Mouse (Mus musculus) heart, postnatal 0 days (tissue): Measurements from ENCODE around the gene Brat1. TPM values are rescaled to one million over a fixed set of nuclear protein-coding genes. Genes with fewer than 3 reads are reported as not detected.

ENCODE experiments used
- ATAC-seq: fragments of 200-750 bp; cut with Nextera tagmentation; 2 replicates; pipeline ENCODE4 v1.8.0; 2017; ENCODE audit warnings: low read depth, moderate number of reproducible peaks, moderate library complexity; ENCODE audit not compliant: insufficient read depth
- DNase-seq: peaks from one replicate; pipeline ENCODE4 v3.0.0-alpha.2; 2016; ENCODE audit warnings: low spot score
- H3K27ac ChIP-seq: fragments of 300-500 bp; sonication (generic); 2 replicates; pipeline ENCODE4 v1.5.1; 2014; ENCODE audit warnings: low read depth, mild to moderate bottlenecking
- H3K27me3 ChIP-seq: fragments of 300-500 bp; sonication (generic); 2 replicates; pipeline ENCODE4 v1.6.1; 2014; ENCODE audit warnings: low read length, mixed read lengths; ENCODE audit not compliant: control insufficient read depth, insufficient read depth
- H3K36me3 ChIP-seq: fragments of 300-500 bp; sonication (generic); replicated peaks from 2 replicates; pipeline ENCODE4 v1.6.1; 2014; ENCODE audit warnings: low read length, mixed read lengths; ENCODE audit not compliant: control insufficient read depth, insufficient read depth
- H3K4me1 ChIP-seq: fragments of 300-500 bp; sonication (generic); 2 replicates; pipeline ENCODE4 v1.6.1; 2014; ENCODE audit warnings: antibody characterized with exemption; ENCODE audit not compliant: control insufficient read depth, insufficient read depth
- H3K4me2 ChIP-seq: fragments of 300-500 bp; sonication (generic); 2 replicates; pipeline ENCODE4 v1.6.1; 2014; ENCODE audit warnings: low read depth, mild to moderate bottlenecking, low read length, moderate library complexity
- H3K4me3 ChIP-seq: fragments of 300-500 bp; sonication (generic); 2 replicates; pipeline ENCODE4 v1.5.1; 2014; ENCODE audit warnings: low read depth, low read length
- H3K9ac ChIP-seq: fragments of 300-500 bp; sonication (generic); replicated peaks from 2 replicates; pipeline ENCODE4 v1.6.1; 2014; ENCODE audit warnings: low read depth, low read length, mixed read lengths
- H3K9me3 ChIP-seq: fragments of 300-500 bp; sonication (generic); replicated peaks from 2 replicates; pipeline ENCODE4 v1.6.1; 2016; ENCODE audit warnings: low read length; ENCODE audit not compliant: control insufficient read depth
- CTCF ChIP-seq: IDR thresholded peaks from 2 replicates; pipeline ENCODE4 v1.5.1; 2016; ENCODE audit warnings: antibody characterized with exemption, control low read depth, low read depth
- EP300 ChIP-seq: IDR thresholded peaks from 2 replicates; pipeline ENCODE4 v1.6.1; 2016; ENCODE audit warnings: antibody characterized with exemption, low read depth
- WGBS: fragments of 180-500 bp; shearing (Covaris S2); extraction: QIAGEN DNeasy Blood & Tissue Kit; methylation state at CpG from one replicate; pipeline ENCODE4 v1.1.7; 2014; 5-methylcytosine and 5-hydroxymethylcytosine counted together
- polyA plus RNA-seq: library from polyadenylated mRNA; unstranded; fragments of >200 nt; fragmentation: Nextera tagmentation; extraction: Ambion mirVana; gene quantifications from 2 replicates; pipeline ENCODE4 v1.2.1, GENCODE M21; 2015
- total RNA-seq: library from RNA; depleted of rRNA; stranded (reverse); fragments of >200 nt; gene quantifications from 2 replicates; pipeline ENCODE4 v1.2.3, GENCODE M21; 2014; ENCODE audit warnings: low replicate concordance

Gene Brat1
- total and polyA plus RNA-seq, 2 experiments from 2014 or later: 9.5 to 25.0 TPM

DNA sequence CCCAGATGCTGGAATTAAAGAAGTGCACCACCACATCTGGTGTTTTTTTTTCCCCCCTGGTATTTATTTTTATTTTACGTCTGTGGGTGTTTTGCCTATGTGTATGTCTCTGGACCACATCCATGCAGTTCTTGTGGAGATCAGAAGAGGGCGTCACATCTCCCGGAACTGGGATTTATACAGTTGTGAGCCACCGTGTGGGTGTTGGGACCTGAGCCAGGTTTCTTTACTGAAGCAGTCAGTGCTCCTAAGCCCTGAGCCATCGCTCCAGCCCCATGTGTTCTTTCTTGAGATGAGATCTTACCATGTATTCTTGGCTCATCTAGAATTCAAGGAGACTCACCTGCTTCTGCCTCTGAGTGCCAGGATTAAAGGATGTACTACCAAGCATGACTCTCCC is 6.2 kb downstream of the Brat1 start:
- H3K4me1 ChIP-seq: 0 out of 2 replicates have a peak, but pooled peaks cover 2% of the 10 kb centered on the region
- H3K9ac ChIP-seq: no peak overlapping the region; the same call in 1 of the 2 replicates
- no peaks in the 10 kb centered on the region for H3K27me3 ChIP-seq
- WGBS: 78% methylated on average over 5 of the region's 5 CpGs
- peaks cover 75% of the 10 kb centered on the region for H3K36me3 ChIP-seq
- no peaks in the 10 kb centered on the region for H3K9me3 ChIP-seq
- H3K27ac ChIP-seq: no peak overlapping the region
- TF ChIP-seq EP300 (no peak), CTCF (no peak)
- ATAC-seq: no peak
- no peak overlapping the region for H3K4me2 ChIP-seq
- H3K4me3 ChIP-seq: no peak overlapping the region
- no peak for DNase-seq

DNA sequence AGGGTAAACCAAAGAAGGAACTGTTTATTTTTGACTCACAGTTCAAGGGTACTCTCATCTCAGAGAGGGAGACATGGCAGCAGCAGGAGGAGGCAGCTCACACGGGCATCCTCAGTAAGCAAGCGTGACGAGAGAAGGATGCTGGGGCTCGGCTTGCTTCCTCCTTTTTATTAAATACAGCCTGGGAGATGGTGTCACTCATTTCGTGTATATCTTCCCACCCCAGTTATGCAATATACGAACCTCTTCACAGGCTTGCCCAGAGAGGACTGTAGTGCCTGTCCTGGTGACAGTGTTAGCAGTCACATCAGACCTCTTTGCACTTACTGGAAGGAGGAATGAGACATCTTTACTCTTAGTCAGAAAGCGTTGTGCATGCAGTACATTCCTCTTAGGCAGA is 16.0 kb downstream of the Brat1 start:
- Histone ChIP-seq H3K4me2 (no peak overlapping the region), H3K4me3 (no peak overlapping the region), H3K9ac (no peak overlapping the region), H3K9me3 (no peaks in the 10 kb centered on the region), H3K27me3 (no peaks in the 10 kb centered on the region), H3K36me3 (peaks cover 38% of the 10 kb centered on the region), H3K4me1 (no peaks in the 10 kb centered on the region), H3K27ac (no peak overlapping the region)
- 77% methylated on average over 7 of the region's 7 CpGs for WGBS
- DNase-seq (no peak), ATAC-seq (no peak)
- TF ChIP-seq EP300 (no peak), CTCF (no peak)

- ATAC-seq: no peak
- Histone ChIP-seq H3K4me2 (no peak overlapping the region), H3K27me3 (no peaks in the 10 kb centered on the region), H3K9me3 (no peaks in the 10 kb centered on the region), H3K4me3 (no peak overlapping the region), H3K9ac (no peak overlapping the region), H3K36me3 (peaks cover 25% of the 10 kb centered on the region), H3K27ac (no peak overlapping the region), H3K4me1 (no peaks in the 10 kb centered on the region)
- TF ChIP-seq CTCF (no peak), EP300 (no peak)
- no peak for DNase-seq
- WGBS: 71% methylated on average over 3 of the region's 3 CpGs
Observed at GRCm38 (mm10) chr5:140722121-140722520, 17.3 kb downstream of the Brat1 start.

GRCm38 (mm10) chr5:140723822-140724221 is 19.0 kb downstream of the Brat1 start, which contains the start of gene Amz1:
Amz1 (plus strand) TSS chr5:140724127.
- no peak within 1 kb of the TSS for H3K4me3 ChIP-seq
- peaks cover 9% of the 10 kb centered on the region; the same call in 1 of the 2 replicates for H3K36me3 ChIP-seq
- no peak for TF ChIP-seq EP300
- DNase-seq: no peak
- 74% methylated on average over 13 of the region's 13 CpGs for WGBS
- no peaks in the 10 kb centered on the region for H3K4me1 ChIP-seq
- no peak within 1 kb of the TSS for H3K4me2 ChIP-seq
- ATAC-seq: no peak
- H3K27me3 ChIP-seq: no peaks in the 10 kb centered on the region
- no peaks in the 10 kb centered on the region for H3K9me3 ChIP-seq
- H3K9ac ChIP-seq: no peak within 1 kb of the TSS
- no peak within 1 kb of the TSS for H3K27ac ChIP-seq

- WGBS: 81% methylated on average over 7 of the region's 7 CpGs
- TF ChIP-seq CTCF: no peak
- TF ChIP-seq EP300: no peak
- ATAC-seq (no peak), DNase-seq (no peak)
- Histone ChIP-seq H3K9me3 (no peaks in the 10 kb centered on the region), H3K27ac (no peak overlapping the region), H3K4me2 (no peak overlapping the region), H3K36me3 (no peaks in the 10 kb centered on the region), H3K27me3 (no peaks in the 10 kb centered on the region), H3K4me3 (no peak overlapping the region), H3K9ac (no peak overlapping the region), H3K4me1 (no peaks in the 10 kb centered on the region)
Observed at GRCm38 (mm10) chr5:140726062-140726839, 21.4 kb downstream of the Brat1 start.
